Mouse (Mus musculus): ENCODE data around the gene Prom1.

DNA sequence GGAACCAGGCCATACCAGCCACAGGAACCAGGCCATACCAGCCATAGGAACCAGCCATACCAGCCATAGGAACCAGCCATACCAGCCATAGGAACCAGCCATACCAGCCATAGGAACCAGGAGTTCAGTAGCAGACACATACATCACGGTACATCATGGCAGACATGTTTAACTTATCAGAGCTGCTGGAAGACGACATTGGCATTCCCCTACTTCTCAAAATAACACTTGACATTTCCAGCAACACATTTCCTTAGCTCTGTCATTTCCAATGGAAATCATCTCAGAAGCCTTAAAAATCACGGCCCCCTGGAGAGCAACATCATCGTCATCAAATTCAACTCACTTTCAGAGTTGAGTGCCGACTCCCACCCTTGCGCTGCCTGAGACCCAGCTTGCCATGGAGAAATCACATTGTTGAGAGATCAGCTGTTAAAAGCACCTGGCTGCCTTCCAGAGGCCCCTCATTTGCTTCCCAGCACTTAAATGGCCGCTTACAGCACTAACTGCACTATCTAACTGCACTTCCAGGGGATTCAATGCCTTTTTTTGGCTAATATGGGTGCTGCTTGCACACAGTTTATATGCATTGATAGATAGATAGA is 31.2 kb downstream of the Prom1 start:
- TF ChIP-seq CTCF (IDR thresholded peaks at IDR 0.05; ENCODE audit: extremely low read depth, insufficient read depth, low read length) (no peak), POLR2A (IDR thresholded peaks at IDR 0.05; ENCODE audit: extremely low read depth, insufficient read depth, low read length) (no peak)

Measured in cortical plate, adult 2 months (tissue).